Mouse (Mus musculus) kidney, adult 8-10 months (tissue): Measurements from ENCODE around the gene Mzt1.

Experiments used
- DNase-seq, 2 experiments: peaks; one replicate each; pipeline ENCODE4 v3.0.0; 2022

Mzt1 gene

DNA sequence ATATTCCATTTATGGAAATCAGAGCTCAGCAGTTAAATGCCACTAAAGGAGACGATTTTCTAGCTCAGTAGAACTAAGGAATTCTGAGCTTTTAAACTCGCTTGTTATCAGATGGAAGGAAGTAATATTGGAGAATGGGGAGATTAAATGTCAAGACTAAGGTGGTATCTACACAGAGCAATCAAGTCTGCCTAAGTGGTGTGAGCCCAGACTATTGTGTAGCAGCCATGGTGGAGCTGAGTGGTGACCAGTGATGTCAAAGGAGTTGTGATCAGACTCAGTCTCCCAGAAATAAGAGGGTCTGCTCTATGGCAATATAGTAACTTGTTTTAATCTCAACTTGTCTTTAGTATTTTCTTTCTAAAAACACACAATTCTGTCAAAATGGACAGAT lies 35.0 kb downstream of the Mzt1 start:
- no peak for DNase-seq

GRCm38 (mm10) chr14:99010224-99010919 lies 35.6 kb downstream of the Mzt1 start:
- peak; percentile 6 to 7 for DNase-seq

DNA sequence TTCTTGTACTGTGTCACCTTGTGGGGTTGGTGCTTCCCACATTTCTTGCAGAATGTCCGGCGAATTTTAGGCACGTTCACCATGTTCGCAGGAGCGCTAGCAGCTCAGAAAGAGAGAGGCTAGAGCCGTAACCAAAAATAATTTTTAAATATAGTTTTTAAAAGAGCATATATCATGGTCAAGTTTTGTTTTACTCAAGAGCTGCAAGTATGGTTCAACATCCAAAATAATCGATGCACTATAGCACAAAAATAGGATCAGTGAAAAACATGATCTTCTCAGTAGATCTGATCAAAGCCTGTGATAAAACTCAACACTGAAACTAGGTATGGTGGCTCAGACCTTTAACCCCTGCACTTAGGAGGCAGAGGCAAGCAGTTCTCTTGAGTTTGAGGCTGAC lies 51.7 kb downstream of the Mzt1 start, which contains the start of gene Rpl36a-ps1:
Gene Rpl36a-ps1 (minus strand): TSS at position 101 of the 400 bp plus-strand sequence.
- DNase-seq, result no peak

- DNase-seq, result no peak
These were observed 53.5 kb downstream of the Mzt1 start for GRCm38 (mm10) chr14:98992482-98992881.

- no peak for DNase-seq
These were observed 55.3 kb downstream of the Mzt1 start for GRCm38 (mm10) chr14:98990636-98991035.

GRCm38 (mm10) chr14:98989818-98990217 lies 56.1 kb downstream of the Mzt1 start:
- DNase-seq, result no peak
